In genomic region chr1:191288762-191289161, GRCm38 (mm10) we compare ENCODE assay signal across 9 mouse cellular contexts. TPM values are rescaled to one million over a fixed set of nuclear protein-coding genes. Genes with fewer than 3 reads are reported as not detected.
DNase-seq lines count a peak whose midpoint lies in the region; TF ChIP-seq lines count a peak whose summit lies in the region.
"Had no signal": no experiment of that assay in that cellular context is flagged by ENCODE, and none has a peak within 500 bp of the region (broad histone marks: within the 10 kb centered on the region; RNA-seq: fewer than 3 reads in every experiment).

No protein-coding gene starts in this region.

- TF ChIP-seq CTCF in layer of hippocampus, adult 2 months (conservative IDR thresholded peaks at IDR 0.05) = peak; percentile 80
- peak; percentile 68 for TF ChIP-seq CTCF in kidney, adult 2 months (conservative IDR thresholded peaks at IDR 0.05; ENCODE audit: insufficient read depth, insufficient read length, low read depth, low read length)

- no peak overlapping the region for H3K9ac ChIP-seq in ES-E14 (ENCODE audit: insufficient read depth, low read depth, low read length, poor library complexity, severe bottlenecking)

- H3K27ac ChIP-seq in layer of hippocampus, adult 2 months = no peak overlapping the region
- H3K27ac ChIP-seq in ES-E14 (ENCODE audit: insufficient read depth, low read depth, low read length, poor library complexity, severe bottlenecking) = no peak overlapping the region
- H3K27ac ChIP-seq in kidney, adult 2 months (ENCODE audit: insufficient read depth, low read depth, low read length) = no peak overlapping the region

- no peaks in the 10 kb centered on the region for H3K4me1 ChIP-seq in ES-E14 (ENCODE audit: control insufficient read depth in 2 of 2, insufficient read depth in 2 of 2, low read length in 2 of 2, poor library complexity in 1 of 2)
- H3K4me1 ChIP-seq in kidney, adult 2 months (ENCODE audit: control insufficient read depth, insufficient read depth, low read length) = no peaks in the 10 kb centered on the region

- WGBS in kidney, adult 2 months = 51% methylated on average over 8 of the region's 8 CpGs

- no peak for TF ChIP-seq POLR2A in kidney, adult 2 months (IDR thresholded peaks at IDR 0.05; ENCODE audit: low read depth, low read length)

- intact Hi-C loops in left cerebral cortex, postnatal 25 days (cut with DNase I) = no loop called here

- no peaks in the 10 kb centered on the region for H3K27me3 ChIP-seq in kidney, adult 2 months (replicated peaks; ENCODE audit: control insufficient read depth, insufficient read depth, low read length)

- no peak overlapping the region for H3K4me3 ChIP-seq in layer of hippocampus, adult 2 months
- H3K4me3 ChIP-seq in ES-E14 (ENCODE audit: insufficient read depth in 1 of 2, low read depth in 1 of 2, low read length in 2 of 2, poor library complexity in 1 of 2, severe bottlenecking in 1 of 2) = no peak overlapping the region
- H3K4me3 ChIP-seq in kidney, adult 2 months (ENCODE audit: insufficient read depth, low read depth, low read length) = no peak overlapping the region
- H3K4me3 ChIP-seq: erythroblast, embryonic 14.5 days had no signal

- in situ Hi-C loops in ES-E14 (cut with MboI; ENCODE audit: low sequenced_read_pairs in 2 of 2, unreplicated experiment in 2 of 2) = loop anchor here in 1 of 2 experiments (25.0 kb wide), 1 partner anchor 201 kb away; the partner anchor contains the start of gene Batf3

- no peaks in the 10 kb centered on the region for H3K36me3 ChIP-seq in ES-E14 (ENCODE audit: control insufficient read depth, insufficient read depth, low read length, poor library complexity, severe bottlenecking)
- H3K36me3 ChIP-seq in kidney, adult 2 months (ENCODE audit: control insufficient read depth, insufficient read depth, low read length) = no peaks in the 10 kb centered on the region

- peak in 1 of 2 experiments; percentile 51 for DNase-seq in layer of hippocampus, adult 2 months (ENCODE audit: low spot score in 2 of 2)
- no peak for DNase-seq in layer of hippocampus, adult 8-10 months (ENCODE audit: low spot score in 2 of 2)
- DNase-seq in ES-E14 (ENCODE audit: low read depth, low spot score) = peak; percentile 91
- peak; percentile 29 for DNase-seq in brain, adult 2 months (ENCODE audit: low read depth, low spot score)
- peak; percentile 48 for DNase-seq in kidney, adult 2 months
- peak; percentile 75 for DNase-seq in lung, postnatal 25 days (ENCODE audit: low spot score)
- DNase-seq in testis, postnatal 10 days (ENCODE audit: low spot score) = peak; percentile 80
- no peak for DNase-seq in left cerebral cortex, postnatal 25 days (ENCODE audit: low spot score in 2 of 2)

- no peaks in the 10 kb centered on the region for H3K9me3 ChIP-seq in ES-E14 (ENCODE audit: control insufficient read depth, insufficient read depth, low read depth, low read length)

TF ChIP-seq in ES-E14, 5 proteins besides CTCF, POLR2A, EP300 and RAD21:
- TF ChIP-seq ZNF384 (IDR thresholded peaks at IDR 0.05; ENCODE audit: low read depth, low read length) (0 out of 2 replicates have a peak, but pooled peaks have one; percentile 29), ZC3H11A (IDR thresholded peaks at IDR 0.05; ENCODE audit: borderline replicate concordance, low read depth, low read length) (peak; percentile 87), HCFC1 (IDR thresholded peaks at IDR 0.05; ENCODE audit: borderline replicate concordance, insufficient read depth, low read length) (peak; percentile 69; the same call in 1 of the 2 replicates), CHD2 (IDR thresholded peaks at IDR 0.05; ENCODE audit: low read depth, low read length) (no peak)

RNA-seq across cellular contexts. Expression of gene Nenf, which starts 29.2 kb away (rescaled TPM):
- 10 to 100 TPM; 61.5 to 70.8 TPM for total RNA-seq in layer of hippocampus, adult 2 months (2021)
- 10 to 100 TPM; 57.8 to 80.1 (median 66.1) TPM for total RNA-seq in layer of hippocampus, adult 8-10 months (2022)
- 31.2 and 50.1 TPM in 2 replicates for total RNA-seq in ES-E14 (2012; rRNA removed)
- 146 and 165 TPM in 2 replicates for polyA plus RNA-seq in kidney, adult 2 months (2012; rRNA removed)
- total RNA-seq in left cerebral cortex, postnatal 25 days (2021) = 10 to 100 TPM; 70.5 to 72.8 TPM

RNA-seq across cellular contexts. Expression of gene Tmem206, which starts 37.0 kb away (rescaled TPM):
- total RNA-seq in layer of hippocampus, adult 2 months (2021) = 1 to 10 TPM; 8.0 to 8.7 TPM
- total RNA-seq in layer of hippocampus, adult 8-10 months (2022) = 10 to 100 TPM in 3 of 4 experiments, 1 to 10 TPM in 1; 9.0 to 15.2 (median 11.7) TPM
- 9.9 and 12.7 TPM in 2 replicates for total RNA-seq in ES-E14 (2012; rRNA removed)
- polyA plus RNA-seq in kidney, adult 2 months (2012; rRNA removed) = 22.1 and 22.2 TPM in 2 replicates
- total RNA-seq in left cerebral cortex, postnatal 25 days (2021) = 1 to 10 TPM; 9.0 to 9.1 TPM

Comparison
In these comparisons a context has a peak if more than half of its experiments do, and no peak if none do; other contexts are left out.
1. DNase-seq: peak in ES-E14 (single experiment), brain, adult 2 months (single experiment), kidney, adult 2 months (single experiment), lung, postnatal 25 days (single experiment) and testis, postnatal 10 days (single experiment); none in layer of hippocampus, adult 8-10 months (0 of 2) and left cerebral cortex, postnatal 25 days (0 of 2).